In genomic region chr7:40086236-40086635, GRCm38 (mm10) we compare ENCODE assay signal across 8 mouse cellular contexts.
DNase-seq lines count a peak whose midpoint lies in the region; ATAC-seq and TF ChIP-seq lines count a peak whose summit lies in the region.

No protein-coding gene starts in this region.

- TF ChIP-seq CTCF in testis, adult 2 months (IDR thresholded peaks at IDR 0.05; ENCODE audit: control insufficient read depth, insufficient read depth, insufficient replicate concordance, low read depth, low read length): peak; percentile 16; the same call in 1 of the 2 replicates

- 61% methylated on average over 2 of the region's 2 CpGs for WGBS in kidney, embryonic 15.5 days

- no peak overlapping the region for H3K9ac ChIP-seq in kidney, embryonic 15.5 days

- no peaks in the 10 kb centered on the region for H3K9me3 ChIP-seq in kidney, embryonic 15.5 days (replicated peaks)

- no peak for TF ChIP-seq POLR2A in testis, adult 2 months (IDR thresholded peaks at IDR 0.05; ENCODE audit: control insufficient read depth, low read depth, low read length)

- H3K4me3 ChIP-seq in kidney, embryonic 15.5 days (replicated peaks): no peak overlapping the region
- H3K4me3 ChIP-seq in testis, adult 2 months (ENCODE audit: control insufficient read depth, low read depth, low read length): no peak overlapping the region

- H3K27ac ChIP-seq in kidney, embryonic 15.5 days: no peak overlapping the region
- H3K27ac ChIP-seq in testis, adult 2 months (ENCODE audit: control insufficient read depth, insufficient read depth, low read depth, low read length): no peak overlapping the region

- H3K36me3 ChIP-seq in kidney, embryonic 15.5 days: no peaks in the 10 kb centered on the region
- no peaks in the 10 kb centered on the region for H3K36me3 ChIP-seq in testis, adult 2 months (ENCODE audit: control insufficient read depth, insufficient read depth, low read length)

- ATAC-seq in kidney, embryonic 15.5 days (replicated peaks; ENCODE audit: low FRiP score): no peak

- no peaks in the 10 kb centered on the region for H3K27me3 ChIP-seq in kidney, embryonic 15.5 days
- no peaks in the 10 kb centered on the region for H3K27me3 ChIP-seq in testis, adult 2 months (ENCODE audit: control insufficient read depth, insufficient read depth, low read length)

- no peaks in the 10 kb centered on the region for H3K4me1 ChIP-seq in kidney, embryonic 15.5 days
- no peaks in the 10 kb centered on the region for H3K4me1 ChIP-seq in testis, adult 2 months (ENCODE audit: control insufficient read depth, insufficient read depth, low read length)

- H3K4me2 ChIP-seq in kidney, embryonic 15.5 days: no peak overlapping the region

- peak; percentile 25 for DNase-seq in kidney, adult 18-20 months
- no peak for DNase-seq in testis, postnatal 14 days (ENCODE audit: low spot score)
- DNase-seq in embryo, embryonic 10.5 days (ENCODE audit: low spot score): peak; percentile 32
- DNase-seq in testis, postnatal 10 days (ENCODE audit: low spot score): peak; percentile 42
- no peak for DNase-seq in thymus, postnatal 25 days
- no peak for DNase-seq in cerebellum, adult 9-10 months

Comparison
In these comparisons a context has a peak if more than half of its experiments do, and no peak if none do; other contexts are left out.
1. DNase-seq: peak in kidney, adult 18-20 months (single experiment), embryo, embryonic 10.5 days (single experiment) and testis, postnatal 10 days (single experiment); none in testis, postnatal 14 days (single experiment), thymus, postnatal 25 days (single experiment) and cerebellum, adult 9-10 months (single experiment).